Mouse (Mus musculus) left cerebral cortex, adult 8-10 months (tissue): Measurements from ENCODE around the gene Tagln2. TPM values are rescaled to one million over a fixed set of nuclear protein-coding genes. Genes with fewer than 3 reads are reported as not detected.

Experiments used
- DNase-seq, 2 experiments: peaks; one replicate each; pipeline ENCODE4 v3.0.0; 2022; ENCODE audit warnings: low spot score in 2 of 2
- total RNA-seq, 4 experiments: library from RNA; stranded (reverse); gene quantifications; 2 replicates each; pipeline ENCODE4 v1.2.4; 2022

Gene Tagln2
- total RNA-seq, 4 experiments from 2014 or later = 9.6 to 15.4 (median 12.5) TPM

DNA sequence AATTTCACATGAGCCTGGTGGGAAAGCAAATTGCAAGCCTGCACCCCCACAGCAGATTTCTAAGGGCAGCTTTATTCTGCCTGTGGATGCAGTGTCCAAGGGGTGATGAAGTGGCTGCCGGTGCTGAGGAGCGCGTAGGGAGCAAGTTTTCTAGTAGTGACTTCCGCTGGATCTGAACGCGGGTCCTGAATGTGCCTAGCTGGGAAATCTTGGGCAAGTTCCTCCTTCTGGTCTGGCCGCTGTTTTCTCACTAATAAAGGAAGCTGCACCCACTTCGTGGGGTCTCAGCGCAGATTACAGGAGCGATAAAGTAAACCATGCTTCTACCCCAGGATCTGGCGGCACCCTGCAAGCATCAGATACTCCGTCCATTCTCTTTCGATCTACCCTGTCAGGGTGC lies 18.7 kb upstream of the Tagln2 start:
- no peak for DNase-seq

DNA sequence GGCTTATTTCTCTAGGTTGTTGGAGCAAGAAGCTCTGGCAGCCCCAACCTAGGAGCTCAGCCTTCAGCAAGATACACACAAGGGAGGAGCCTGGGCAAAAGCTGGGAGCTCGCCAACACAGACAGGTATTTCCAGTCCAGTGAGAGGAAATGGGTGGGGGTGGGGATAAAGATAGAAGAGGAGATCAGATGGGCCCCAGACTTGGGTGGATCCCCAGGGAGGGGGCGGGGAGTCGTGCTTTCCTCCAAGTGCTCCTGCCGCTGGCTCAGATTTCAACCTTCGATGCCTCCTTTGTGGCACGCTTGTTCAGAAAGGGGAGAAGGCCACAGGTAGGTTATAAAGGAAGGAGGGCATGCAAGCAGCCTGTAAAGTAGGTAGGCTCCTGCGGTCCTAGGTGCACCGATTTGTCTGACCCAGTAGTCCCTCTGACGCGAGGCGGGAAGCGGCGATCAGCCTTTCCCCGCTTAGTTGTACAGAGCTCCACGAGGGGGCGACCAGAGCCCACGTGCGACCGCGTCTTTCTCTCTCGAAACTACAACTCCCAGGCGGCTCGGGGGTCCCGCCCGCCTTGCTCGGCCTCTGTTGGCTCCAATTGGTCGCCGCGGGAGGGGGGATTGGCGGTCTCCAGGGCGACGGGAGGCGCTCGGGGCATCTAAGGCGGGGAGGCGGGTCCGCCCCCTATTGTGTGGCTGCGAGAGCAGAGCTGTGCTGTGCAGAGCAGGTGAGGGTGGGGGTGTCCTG lies 18.1 kb upstream of the Tagln2 start, which contains the start of gene Igsf9:
Igsf9 (plus strand) TSS at position 249 of the 741 bp plus-strand sequence.
- peak; percentile 67 to 94 for DNase-seq

- peak in 1 of 2 experiments; percentile 4 for DNase-seq
These were observed 17.1 kb upstream of the Tagln2 start for GRCm38 (mm10) chr1:172482518-172483360.

- DNase-seq = peak in 1 of 2 experiments; percentile 4
These were observed 16.5 kb upstream of the Tagln2 start for GRCm38 (mm10) chr1:172483361-172483660.

DNA sequence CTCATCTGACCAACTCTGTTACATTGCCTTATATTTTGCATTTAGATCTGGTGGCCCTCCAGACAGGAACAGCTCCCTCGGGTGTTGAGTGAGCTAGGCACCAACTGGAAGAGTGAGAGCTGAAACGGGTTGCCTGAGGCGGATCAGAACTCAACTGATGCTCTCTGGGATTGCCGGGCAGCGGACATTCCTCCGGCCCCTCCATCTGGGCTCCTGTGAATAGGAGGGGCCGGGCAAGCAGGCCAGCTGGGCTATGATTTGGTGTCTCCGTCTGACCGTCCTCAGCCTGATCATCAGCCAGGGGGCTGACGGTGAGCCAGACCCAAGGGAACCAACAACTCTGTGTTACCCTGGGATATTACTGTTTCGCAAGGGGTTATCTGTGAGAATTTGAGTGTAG lies 15.6 kb upstream of the Tagln2 start:
- DNase-seq = peak in 1 of 2 experiments; percentile 6

DNA sequence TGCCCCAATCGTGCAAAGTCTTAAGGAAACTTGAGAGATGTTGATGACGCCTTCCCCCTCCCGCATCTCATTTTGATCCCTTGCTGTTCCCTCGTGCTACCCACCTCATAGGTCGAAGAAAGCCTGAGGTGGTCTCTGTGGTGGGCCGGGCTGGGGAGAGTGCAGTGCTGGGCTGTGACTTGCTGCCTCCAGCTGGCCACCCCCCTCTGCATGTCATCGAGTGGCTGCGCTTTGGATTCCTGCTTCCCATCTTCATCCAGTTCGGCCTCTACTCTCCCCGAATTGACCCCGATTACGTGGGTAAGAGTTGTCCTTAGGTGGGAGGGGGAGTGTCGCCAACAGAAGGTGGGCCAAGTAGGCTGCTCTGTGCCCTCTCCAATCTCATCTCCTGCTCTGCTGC lies 15.2 kb upstream of the Tagln2 start:
- no peak for DNase-seq

GRCm38 (mm10) chr1:172485821-172486220 lies 14.0 kb upstream of the Tagln2 start:
- no peak for DNase-seq

DNA sequence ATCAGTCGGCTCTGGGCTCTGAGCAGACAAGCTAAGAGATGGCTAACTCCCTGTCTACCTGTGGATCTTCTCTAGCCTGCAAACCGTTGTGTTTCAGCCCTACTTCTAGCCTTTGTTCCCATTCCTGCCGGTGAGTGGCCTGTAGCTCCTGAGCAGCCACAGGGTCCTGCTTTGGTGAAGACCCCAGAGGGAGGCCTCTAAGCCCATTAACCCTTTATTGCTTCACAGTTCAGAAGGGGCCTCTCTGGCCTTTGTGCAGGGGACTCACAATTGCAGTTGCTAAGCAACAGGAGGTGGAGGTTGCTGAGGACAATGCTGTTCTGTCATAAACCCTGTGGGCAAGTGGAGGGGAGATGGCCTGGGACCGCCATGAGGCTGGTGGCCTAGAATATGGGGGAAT lies 13.6 kb upstream of the Tagln2 start:
- DNase-seq = no peak

DNA sequence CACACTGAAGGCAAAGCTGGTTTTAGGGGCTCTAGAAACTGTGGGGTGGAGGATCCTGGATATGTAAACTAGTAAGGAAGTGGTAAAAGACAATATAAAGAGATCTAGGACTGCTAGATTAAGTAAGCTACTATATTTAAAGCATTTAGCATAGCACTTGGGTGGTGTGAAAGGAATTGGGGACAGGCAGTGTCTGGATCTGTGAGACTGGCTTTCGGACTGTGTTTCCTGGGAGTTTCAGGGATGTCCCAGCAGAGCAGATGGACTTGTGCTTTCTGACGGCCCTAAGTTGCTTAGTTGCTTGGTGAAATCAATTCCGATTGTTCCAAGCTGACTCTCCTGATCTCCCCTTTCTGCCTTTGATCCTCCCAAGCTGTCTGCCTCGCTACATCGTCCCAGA lies 13.2 kb upstream of the Tagln2 start:
- no peak for DNase-seq

GRCm38 (mm10) chr1:172487859-172488258 lies 12.0 kb upstream of the Tagln2 start:
- no peak for DNase-seq

DNA sequence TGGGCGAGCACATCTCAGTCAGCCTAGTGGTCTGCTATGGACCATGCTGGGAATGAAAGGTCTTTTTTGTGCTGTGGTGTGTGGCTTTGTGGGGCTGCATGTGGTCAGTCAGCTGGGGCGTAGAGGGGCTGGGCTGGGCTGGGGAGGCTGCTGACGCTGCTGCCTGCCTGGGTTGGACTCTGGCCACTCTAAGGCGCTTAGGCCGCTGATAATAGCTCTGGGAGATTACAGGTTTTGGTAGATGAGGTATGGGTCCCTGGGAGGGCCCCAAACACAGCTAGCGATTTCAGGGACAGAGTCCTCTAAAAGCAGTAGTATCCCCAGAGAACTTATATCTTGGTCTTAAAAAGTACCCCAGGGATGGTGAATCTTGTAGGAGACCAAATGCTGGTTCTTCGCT lies 11.0 kb upstream of the Tagln2 start:
- DNase-seq = no peak

GRCm38 (mm10) chr1:172489585-172490250 lies 10.1 kb upstream of the Tagln2 start:
- DNase-seq = no peak

GRCm38 (mm10) chr1:172490261-172490661 lies 9.6 kb upstream of the Tagln2 start:
- peak; percentile 39 to 97 for DNase-seq

DNA sequence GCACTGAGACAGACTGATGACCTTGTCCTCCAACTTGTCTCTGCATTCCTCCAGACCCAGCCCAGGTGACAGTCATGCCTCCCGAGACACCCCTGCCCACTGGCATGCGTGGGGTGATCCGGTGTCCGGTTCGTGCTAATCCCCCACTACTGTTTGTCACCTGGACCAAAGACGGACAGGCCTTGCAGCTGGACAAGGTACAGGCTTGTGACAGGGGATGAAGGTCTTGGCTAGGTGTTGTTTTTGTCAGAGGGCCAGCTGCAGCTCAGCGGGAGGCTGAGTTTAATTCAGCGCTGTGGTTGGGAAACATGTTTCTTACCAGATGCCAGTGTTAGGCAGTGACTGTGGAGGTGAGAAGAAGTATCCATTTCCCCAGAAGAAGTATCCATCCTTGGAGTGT lies 7.8 kb upstream of the Tagln2 start:
- no peak for DNase-seq

DNA sequence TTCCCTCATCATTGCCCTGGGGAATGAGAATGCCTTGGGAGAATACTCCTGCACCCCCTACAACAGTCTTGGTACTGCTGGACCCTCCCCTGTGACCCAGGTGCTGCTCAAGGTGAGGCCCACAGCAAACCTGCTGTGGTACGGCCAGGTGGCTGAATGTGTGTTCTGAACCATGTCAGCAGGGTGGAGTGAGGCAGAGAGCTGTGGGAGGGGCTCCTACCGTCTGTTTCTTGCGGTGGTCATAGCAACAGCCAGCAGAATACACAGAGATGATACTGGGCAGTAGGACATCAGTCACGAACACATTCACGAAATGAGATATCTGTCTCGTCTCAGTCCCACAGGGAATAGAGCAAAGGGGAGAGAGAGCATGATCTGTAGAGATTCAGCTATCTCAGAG lies 6.3 kb upstream of the Tagln2 start:
- DNase-seq = no peak

DNA sequence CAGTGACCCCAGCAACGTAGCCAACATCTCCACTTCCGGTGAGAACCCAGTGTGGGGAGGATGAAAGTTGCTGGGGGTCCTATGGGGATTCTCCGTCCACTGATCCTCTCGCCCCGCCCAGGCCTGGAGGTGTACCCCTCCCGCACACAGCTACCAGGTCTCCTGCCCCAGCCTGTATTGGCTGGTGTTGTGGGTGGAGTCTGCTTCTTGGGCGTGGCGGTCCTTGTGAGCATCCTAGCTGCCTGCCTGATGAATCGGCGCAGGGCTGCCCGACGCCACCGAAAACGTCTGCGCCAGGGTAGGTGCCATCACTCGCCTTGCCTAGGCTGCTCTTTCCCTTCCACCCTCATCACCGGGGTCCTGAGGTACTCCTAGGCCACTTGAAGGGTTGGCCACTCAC lies 3.8 kb upstream of the Tagln2 start:
- DNase-seq = no peak

GRCm38 (mm10) chr1:172497428-172497827 lies 2.4 kb upstream of the Tagln2 start:
- DNase-seq = no peak

DNA sequence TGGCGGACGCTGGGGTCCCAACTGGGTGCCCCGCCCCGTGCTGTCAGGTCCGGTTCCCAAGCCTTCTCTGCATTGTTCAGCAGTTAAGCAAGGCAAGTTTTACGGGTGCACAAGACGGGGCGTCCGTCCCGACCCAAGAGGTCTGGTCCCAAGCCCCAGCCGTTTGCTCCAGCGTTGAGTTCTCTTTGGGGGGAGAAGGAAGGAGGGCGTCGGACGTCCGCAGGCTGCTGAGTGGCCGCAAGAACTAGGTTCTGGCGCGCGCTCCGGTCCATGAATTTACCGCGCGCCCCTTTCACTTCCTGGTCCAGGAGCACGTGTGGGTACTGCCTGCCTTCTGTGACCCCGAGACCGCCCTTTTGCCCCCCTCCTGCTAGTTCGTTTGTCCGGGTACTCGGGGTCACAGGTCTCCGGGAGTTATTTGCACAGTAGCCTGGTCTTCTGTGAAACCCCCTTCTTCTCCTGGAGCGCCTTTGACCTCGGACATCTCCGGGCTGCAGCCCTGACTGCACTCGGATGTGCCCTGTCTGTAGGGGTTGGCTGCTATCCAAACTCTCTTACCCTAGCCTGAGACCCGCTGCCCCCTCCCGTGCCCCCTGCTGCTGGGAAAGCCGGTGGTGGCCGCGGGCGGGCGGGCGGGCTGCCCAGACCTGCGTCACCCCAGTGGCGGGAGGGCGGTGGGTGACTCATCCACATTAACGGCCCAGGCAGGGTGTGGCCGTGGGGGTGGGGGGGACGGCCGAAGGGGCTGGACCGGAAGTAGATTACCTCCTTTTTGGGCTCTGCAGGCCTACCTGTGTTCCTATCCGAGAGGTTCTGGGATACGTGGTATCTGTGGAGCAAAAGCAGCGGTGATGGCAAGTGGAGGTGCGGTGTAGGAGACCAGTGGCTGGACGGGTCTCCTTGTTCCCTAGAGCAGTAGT lies 864 bp downstream of the Tagln2 start:
- no peak for DNase-seq

DNA sequence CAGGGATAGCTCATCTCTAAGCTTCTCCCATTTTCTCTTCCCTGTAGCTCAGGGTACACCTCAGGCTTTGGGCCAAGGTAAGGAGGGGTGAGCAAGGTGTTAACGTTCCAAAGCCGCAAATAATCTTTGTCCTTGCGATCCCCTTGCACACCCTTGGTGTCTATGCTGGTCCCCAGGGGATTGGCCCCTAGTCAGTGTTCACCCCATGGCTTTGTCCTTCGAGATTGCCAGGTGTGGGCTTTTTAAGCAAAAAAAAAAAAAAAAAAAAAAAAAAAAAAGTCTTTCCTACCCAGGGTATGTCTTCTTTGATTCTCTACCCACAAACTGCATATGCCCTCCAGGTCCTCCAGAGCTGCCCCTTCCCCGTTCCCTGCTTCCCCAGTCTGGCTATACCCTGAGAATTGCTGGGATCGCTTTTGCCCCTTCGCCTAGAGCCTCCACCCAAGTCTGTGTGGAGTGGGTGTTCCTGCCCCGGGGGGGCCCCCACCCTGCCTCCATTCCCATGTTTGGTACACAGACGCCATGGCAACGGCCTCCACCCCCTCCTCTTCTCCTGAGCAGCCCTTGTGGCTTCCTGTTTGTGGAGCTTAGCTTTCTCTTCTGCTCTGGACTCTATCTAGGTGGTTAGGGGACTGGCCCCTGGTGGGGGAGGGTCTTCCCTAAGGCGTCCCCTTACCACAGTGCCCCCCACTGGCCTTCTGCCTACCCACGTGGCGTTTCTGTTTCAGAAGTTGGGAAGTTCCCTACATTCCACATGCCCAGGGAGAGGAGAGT lies 1.7 kb downstream of the Tagln2 start:
- DNase-seq = no peak
